Mouse (Mus musculus) liver, adult 2 months (tissue): ENCODE measurements around the gene Hrasls. TPM values are rescaled to one million over a fixed set of nuclear protein-coding genes. Genes with fewer than 3 reads are reported as not detected.

Source experiments
- DNase-seq: peaks from one replicate; pipeline ENCODE4 v3.0.0-alpha.2; 2011; ENCODE audit warnings: low read depth, low spot score; ENCODE audit errors: extremely low read depth
- H3K27ac ChIP-seq: fragments of 200-500 bp; replicated peaks from 2 replicates; pipeline ENCODE4 v1.5.1; 2012; ENCODE audit warnings: low read depth, mild to moderate bottlenecking, control low read depth, inconsistent platforms, low read length; ENCODE audit not compliant: insufficient read depth
- H3K27me3 ChIP-seq: fragments of 200-500 bp; 2 replicates; pipeline ENCODE4 v1.6.1; 2012; ENCODE audit warnings: mild to moderate bottlenecking, moderate library complexity, low read length, inconsistent platforms; ENCODE audit not compliant: control insufficient read depth, insufficient read depth
- H3K36me3 ChIP-seq: fragments of 200-500 bp; 2 replicates; pipeline ENCODE4 v1.6.1; 2012; ENCODE audit warnings: low read length, inconsistent platforms; ENCODE audit not compliant: control insufficient read depth, insufficient read depth
- H3K4me1 ChIP-seq: fragments of 200-500 bp; 2 replicates; pipeline ENCODE4 v1.6.1; 2011; ENCODE audit warnings: low read length; ENCODE audit not compliant: control insufficient read depth, insufficient read depth
- H3K4me3 ChIP-seq: fragments of 200-500 bp; 2 replicates; pipeline ENCODE4 v1.5.1; 2011; ENCODE audit warnings: low read depth, mild to moderate bottlenecking, control low read depth, low read length, moderate library complexity; ENCODE audit not compliant: insufficient read depth
- H3K79me2 ChIP-seq: fragments of 200-500 bp; 2 replicates; pipeline ENCODE4 v1.6.1; 2012; ENCODE audit warnings: inconsistent platforms, mild to moderate bottlenecking, low read length, moderate library complexity; ENCODE audit not compliant: control insufficient read depth, insufficient read depth
- H3K9ac ChIP-seq: fragments of 200-500 bp; 2 replicates; pipeline ENCODE4 v1.6.1; 2012; ENCODE audit warnings: low read depth, mild to moderate bottlenecking, control low read depth, inconsistent platforms, low read length
- CTCF ChIP-seq: fragments of 200-500 bp; IDR thresholded peaks from 2 replicates; pipeline ENCODE4 v1.5.1; 2011; ENCODE audit warnings: low read depth, low read length, control low read depth
- POLR2A ChIP-seq: fragments of 200-500 bp; IDR thresholded peaks from 2 replicates; pipeline ENCODE4 v1.6.1; 2011; ENCODE audit warnings: low read length, control low read depth; ENCODE audit not compliant: insufficient read depth; ENCODE audit errors: extremely low read depth
- WGBS: fragments of 180-500 bp; shearing (Covaris S2); methylation state at CpG from one replicate; pipeline ENCODE4 v1.1.7; 2018; 5-methylcytosine and 5-hydroxymethylcytosine counted together
- polyA plus RNA-seq: library from polyadenylated mRNA; depleted of rRNA; stranded (reverse); fragments of >200 nt; gene quantifications from 2 replicates; pipeline ENCODE4 v1.2.3, GENCODE M21; 2012; rRNA removed
- total RNA-seq: library from RNA; depleted of rRNA; stranded (reverse); fragments of >200 nt; gene quantifications from 2 replicates; pipeline ENCODE4 v1.2.3, GENCODE M21; 2014; rRNA removed

The Hrasls gene
- total RNA-seq (0.07 and 0.09 TPM in 2 replicates), polyA plus RNA-seq (not detected in 2 replicates)

DNA sequence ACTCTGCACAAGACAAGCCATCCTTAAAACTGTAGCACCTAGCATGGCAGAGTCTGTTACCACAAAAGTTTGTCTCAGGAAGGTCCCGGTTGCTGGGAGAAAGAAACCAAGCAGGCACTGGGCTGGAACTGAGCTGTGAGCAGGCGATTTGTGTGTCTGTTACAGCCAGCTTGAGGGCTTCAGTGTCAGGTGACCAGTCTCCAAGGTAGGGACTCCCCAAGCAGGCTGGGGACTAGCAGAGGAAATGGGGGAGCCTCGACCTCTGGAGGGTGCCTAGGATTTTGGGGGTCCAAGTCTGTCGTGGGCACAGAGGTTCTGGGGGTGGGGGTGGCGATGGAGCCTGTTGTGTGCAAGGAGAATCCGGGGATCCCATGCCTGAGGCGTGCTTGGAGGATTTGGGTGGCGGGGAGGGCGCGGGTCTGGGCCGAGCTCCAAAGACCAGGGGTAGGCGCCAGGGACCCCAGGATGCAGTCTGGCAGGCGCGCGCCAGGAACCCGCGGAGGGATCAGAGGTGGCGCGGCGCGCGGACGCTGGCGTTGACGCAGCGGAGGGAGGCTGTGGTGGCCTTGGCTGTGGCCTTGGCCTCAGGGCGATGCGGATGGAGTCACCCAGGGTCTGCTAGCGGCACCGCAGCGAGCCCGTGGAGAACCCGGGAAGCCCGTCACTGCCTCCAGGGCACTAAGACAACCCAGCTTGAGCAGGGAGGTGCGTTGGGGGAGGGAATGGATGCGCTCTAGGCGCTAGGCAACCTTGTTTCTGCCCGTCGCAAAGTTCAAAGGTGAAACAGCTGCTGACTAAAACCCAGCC is at the start of gene Hrasls:
TSS of gene Hrasls (plus strand) at position 91 of the 807 bp plus-strand sequence.
- Histone ChIP-seq H3K27ac (no peak within 1 kb of the TSS), H3K4me1 (no peaks in the 10 kb centered on the region), H3K9ac (no peak within 1 kb of the TSS), H3K36me3 (no peaks in the 10 kb centered on the region), H3K79me2 (no peaks in the 10 kb centered on the region), H3K27me3 (no peaks in the 10 kb centered on the region), H3K4me3 (peak within 1 kb of the TSS; percentile 26; the same call in 1 of the 2 replicates)
- WGBS: 5% methylated on average over 39 of the region's 39 CpGs
- TF ChIP-seq POLR2A (no peak), CTCF (no peak)
- DNase-seq: no peak

GRCm38 (mm10) chr16:29162271-29162670 is 47.2 kb upstream of the Hrasls start:
- no peak for DNase-seq
- no peak overlapping the region for H3K27ac ChIP-seq
- TF ChIP-seq CTCF (no peak), POLR2A (no peak)
- no peak overlapping the region for H3K4me3 ChIP-seq
- no peak overlapping the region for H3K9ac ChIP-seq
- no peaks in the 10 kb centered on the region for H3K79me2 ChIP-seq
- H3K4me1 ChIP-seq: no peaks in the 10 kb centered on the region
- no peaks in the 10 kb centered on the region for H3K27me3 ChIP-seq
- 89% methylated on average over 4 of the region's 4 CpGs for WGBS
- no peaks in the 10 kb centered on the region for H3K36me3 ChIP-seq

GRCm38 (mm10) chr16:29167051-29167450 is 42.4 kb upstream of the Hrasls start:
- TF ChIP-seq CTCF: no peak
- TF ChIP-seq POLR2A: no peak
- no peaks in the 10 kb centered on the region for H3K36me3 ChIP-seq
- H3K9ac ChIP-seq: no peak overlapping the region
- H3K4me3 ChIP-seq: no peak overlapping the region
- WGBS: 76% methylated on average over 4 of the region's 4 CpGs
- H3K79me2 ChIP-seq: no peaks in the 10 kb centered on the region
- no peaks in the 10 kb centered on the region for H3K27me3 ChIP-seq
- no peak overlapping the region for H3K27ac ChIP-seq
- no peaks in the 10 kb centered on the region for H3K4me1 ChIP-seq
- DNase-seq: no peak

DNA sequence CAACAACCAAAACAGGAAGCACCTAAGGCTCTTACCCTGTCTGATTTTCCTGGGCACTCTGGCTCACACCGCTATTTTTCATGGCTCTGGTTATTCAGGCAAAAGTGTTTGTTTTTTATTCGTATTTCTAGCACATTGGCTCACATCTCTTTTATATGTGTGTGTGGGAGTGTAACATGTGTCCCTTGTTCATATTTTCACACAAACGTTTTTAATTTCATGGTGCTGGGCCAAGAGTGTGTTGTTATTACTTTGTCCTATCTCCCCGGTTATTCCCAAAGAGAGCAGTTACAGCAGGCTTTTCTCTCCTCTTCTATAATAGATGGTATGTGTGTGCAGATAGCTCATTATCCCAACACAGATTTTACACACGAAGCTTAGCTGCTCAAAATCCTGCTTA is 37.8 kb upstream of the Hrasls start:
- no peak overlapping the region for H3K9ac ChIP-seq
- 83% methylated on average over 5 of the region's 5 CpGs for WGBS
- DNase-seq: no peak

DNA sequence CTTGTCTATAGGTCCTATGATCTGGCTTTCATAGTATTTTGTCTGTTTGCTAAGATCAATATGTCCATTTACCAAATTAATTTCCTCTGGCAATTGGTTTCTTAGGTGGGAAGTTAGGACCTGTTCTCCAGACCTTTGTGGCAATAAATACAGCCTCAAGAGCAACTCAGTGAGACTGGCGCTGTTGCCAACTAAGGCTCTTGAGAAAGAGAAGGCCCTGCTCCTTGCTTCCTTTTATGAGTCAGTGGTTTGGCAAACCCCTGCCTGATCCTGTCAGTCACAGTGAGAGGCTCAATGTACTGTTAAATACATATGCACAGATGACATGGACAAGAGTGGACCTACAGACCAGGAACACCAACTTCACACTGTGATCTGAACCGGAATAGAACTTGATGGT is 36.3 kb upstream of the Hrasls start:
- no peaks in the 10 kb centered on the region for H3K36me3 ChIP-seq
- TF ChIP-seq CTCF: no peak
- no peak for TF ChIP-seq POLR2A
- WGBS: 95% methylated on average over 2 of the region's 2 CpGs
- H3K9ac ChIP-seq: no peak overlapping the region
- H3K27me3 ChIP-seq: no peaks in the 10 kb centered on the region
- H3K79me2 ChIP-seq: no peaks in the 10 kb centered on the region
- no peak overlapping the region for H3K27ac ChIP-seq
- H3K4me1 ChIP-seq: no peaks in the 10 kb centered on the region
- H3K4me3 ChIP-seq: no peak overlapping the region
- no peak for DNase-seq

More for the DNA sequence above, 37.8 kb upstream of the Hrasls start:
- no peak overlapping the region for H3K27ac ChIP-seq
- no peaks in the 10 kb centered on the region for H3K36me3 ChIP-seq
- H3K4me1 ChIP-seq: no peaks in the 10 kb centered on the region
- no peaks in the 10 kb centered on the region for H3K27me3 ChIP-seq
- no peak overlapping the region for H3K4me3 ChIP-seq
- H3K79me2 ChIP-seq: no peaks in the 10 kb centered on the region
- TF ChIP-seq CTCF (no peak), POLR2A (no peak)

GRCm38 (mm10) chr16:29174831-29175350 is 34.6 kb upstream of the Hrasls start:
- Histone ChIP-seq H3K4me3 (no peak overlapping the region), H3K27ac (no peak overlapping the region), H3K27me3 (no peaks in the 10 kb centered on the region), H3K9ac (no peak overlapping the region), H3K79me2 (no peaks in the 10 kb centered on the region), H3K36me3 (no peaks in the 10 kb centered on the region), H3K4me1 (no peaks in the 10 kb centered on the region)
- peak; percentile 69 for DNase-seq
- TF ChIP-seq CTCF (no peak), POLR2A (no peak)
- 33% methylated on average over 6 of the region's 6 CpGs for WGBS
